Mouse (Mus musculus) lung, adult 2 months (tissue): ENCODE measurements around the gene Hsd11b1.

Source experiments
- CTCF ChIP-seq: fragments of 200-500 bp; IDR thresholded peaks from 2 replicates; pipeline ENCODE4 v1.5.1; 2011; ENCODE audit warnings: mild to moderate bottlenecking, low read length, control low read depth; ENCODE audit not compliant: insufficient read depth
- POLR2A ChIP-seq: fragments of 200-500 bp; IDR thresholded peaks from 2 replicates; pipeline ENCODE4 v1.6.1; 2011; ENCODE audit warnings: low read depth, mild to moderate bottlenecking, control low read depth, low read length, borderline replicate concordance; ENCODE audit errors: extremely low read depth

DNA sequence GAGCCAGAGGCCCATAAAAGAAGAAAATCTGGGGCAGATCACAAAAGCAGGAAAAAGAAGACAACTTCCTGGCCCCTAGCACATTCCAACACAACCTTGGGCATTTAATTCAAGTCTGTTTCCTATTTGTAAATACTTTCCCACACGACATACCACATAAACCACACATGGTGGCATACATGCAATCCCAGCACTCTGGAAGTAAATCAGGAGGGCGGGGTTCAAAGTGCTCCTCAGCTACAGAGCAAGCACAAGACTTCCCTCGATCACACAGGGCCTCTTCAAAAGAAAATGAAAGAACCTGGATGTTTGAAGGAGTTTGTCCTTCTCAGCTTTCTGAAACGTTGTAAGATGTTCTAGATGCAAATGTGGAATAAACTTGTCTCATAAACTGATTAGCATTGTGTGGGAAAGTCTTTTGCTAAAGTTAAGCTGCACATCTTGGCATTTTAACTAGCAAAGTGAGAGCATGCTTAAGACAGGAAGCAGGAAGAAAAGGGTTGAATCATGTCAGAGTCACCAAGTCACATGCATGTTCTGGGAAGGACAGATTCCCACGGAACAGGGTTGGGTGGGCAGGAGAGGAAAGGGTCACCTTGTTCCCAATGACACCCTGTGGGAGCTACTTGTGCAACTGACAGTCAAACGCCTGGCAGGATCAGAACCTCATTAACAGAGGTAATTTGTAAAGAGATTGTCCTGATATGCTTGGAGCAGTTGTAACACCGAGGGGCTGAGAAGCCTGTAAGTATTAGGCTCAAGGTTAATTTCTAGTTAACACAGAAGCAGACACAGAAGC, 37.0 kb downstream of the Hsd11b1 start:
- TF ChIP-seq CTCF = no peak
- no peak for TF ChIP-seq POLR2A
